Mouse (Mus musculus): Measurements from ENCODE around the gene Iqgap2.

- TF ChIP-seq CTCF (IDR thresholded peaks at IDR 0.05; ENCODE audit: insufficient read depth, low read length) (no peak), POLR2A (IDR thresholded peaks at IDR 0.05; ENCODE audit: borderline replicate concordance, extremely low read depth, low read depth, low read length) (peak; percentile 76; the same call in 1 of the 2 replicates)
Observed at GRCm38 (mm10) chr13:95618309-95618712, 273.4 kb downstream of the Iqgap2 start, which contains the start of gene F2r.
